Mouse (Mus musculus): ENCODE data around the gene Pisd. TPM values are rescaled to one million over a fixed set of nuclear protein-coding genes. Genes with fewer than 3 reads are reported as not detected.
A peak's percentile ranks its signal among the peaks of the same experiment; 100 is the strongest.
"Not testable (repeated sequence)": the region's sequence is repeated elsewhere in the genome, so short reads cannot be mapped to it uniquely, and the experiment has no call there.

Pisd gene
- polyA plus RNA-seq (2014; fragmentation: Nextera tagmentation; extraction: Ambion mirVana): 62.7 and 65.4 TPM in 2 replicates

- peak; percentile 100 for ATAC-seq (ENCODE audit: low FRiP score)
- peak within 1 kb of the TSS; percentile 88 for H3K4me2 ChIP-seq
- peak within 1 kb of the TSS; percentile 90 for H3K4me3 ChIP-seq (ENCODE audit: low read depth, low read length)
- no peak within 1 kb of the TSS for H3K27ac ChIP-seq (ENCODE audit: low read depth, low read length)
- under 1% methylated on average over 52 of the region's 52 CpGs for WGBS
- H3K36me3 ChIP-seq (ENCODE audit: control insufficient read depth, insufficient read depth, low read length): no peaks in the 10 kb centered on the region
- H3K9me3 ChIP-seq (ENCODE audit: control insufficient read depth, low read length): no peaks in the 10 kb centered on the region
- peak within 1 kb of the TSS; percentile 77 for H3K9ac ChIP-seq (ENCODE audit: low read length)
- peaks cover 5% of the 10 kb centered on the region for H3K4me1 ChIP-seq (ENCODE audit: control insufficient read depth, insufficient read depth, low read length)
- DNase-seq (ENCODE audit: low spot score, missing footprints): peak; percentile 97
- H3K27me3 ChIP-seq (ENCODE audit: control insufficient read depth, insufficient read depth, low read length): no peaks in the 10 kb centered on the region
Observed at GRCm38 (mm10) chr5:32785313-32785915, at the start of gene Pisd. TSS of gene Pisd (minus strand) at chr5:32785646.

- no peaks in the 10 kb centered on the region for H3K9me3 ChIP-seq (ENCODE audit: control insufficient read depth, low read length)
- no peaks in the 10 kb centered on the region for H3K4me1 ChIP-seq (ENCODE audit: control insufficient read depth, insufficient read depth, low read length)
- peaks cover 25% of the 10 kb centered on the region for H3K36me3 ChIP-seq (ENCODE audit: control insufficient read depth, insufficient read depth, low read length)
- ATAC-seq (ENCODE audit: low FRiP score) (no peak), DNase-seq (ENCODE audit: low spot score, missing footprints) (no peak)
- WGBS: 93% methylated on average over 1 of the region's 1 CpGs
- H3K9ac ChIP-seq (ENCODE audit: low read length): no peak overlapping the region
- no peak overlapping the region for H3K4me3 ChIP-seq (ENCODE audit: low read depth, low read length)
- no peak overlapping the region for H3K4me2 ChIP-seq
- no peaks in the 10 kb centered on the region for H3K27me3 ChIP-seq (ENCODE audit: control insufficient read depth, insufficient read depth, low read length)
- no peak overlapping the region for H3K27ac ChIP-seq (ENCODE audit: low read depth, low read length)
Observed at GRCm38 (mm10) chr5:32834497-32834896, 49.1 kb upstream of the Pisd start.

- no peak for DNase-seq (ENCODE audit: low spot score, missing footprints)
- Histone ChIP-seq H3K27me3 (ENCODE audit: control insufficient read depth, insufficient read depth, low read length) (no peaks in the 10 kb centered on the region), H3K9ac (ENCODE audit: low read length) (no peak overlapping the region), H3K9me3 (ENCODE audit: control insufficient read depth, low read length) (no peaks in the 10 kb centered on the region), H3K4me2 (no peak overlapping the region), H3K36me3 (ENCODE audit: control insufficient read depth, insufficient read depth, low read length) (peaks cover 24% of the 10 kb centered on the region), H3K4me3 (ENCODE audit: low read depth, low read length) (no peak overlapping the region), H3K4me1 (ENCODE audit: control insufficient read depth, insufficient read depth, low read length) (no peaks in the 10 kb centered on the region), H3K27ac (ENCODE audit: low read depth, low read length) (no peak overlapping the region)
- 88% methylated on average over 2 of the region's 2 CpGs for WGBS
- ATAC-seq (ENCODE audit: low FRiP score): no peak
Observed at GRCm38 (mm10) chr5:32830054-32830453, 44.6 kb upstream of the Pisd start.

DNA sequence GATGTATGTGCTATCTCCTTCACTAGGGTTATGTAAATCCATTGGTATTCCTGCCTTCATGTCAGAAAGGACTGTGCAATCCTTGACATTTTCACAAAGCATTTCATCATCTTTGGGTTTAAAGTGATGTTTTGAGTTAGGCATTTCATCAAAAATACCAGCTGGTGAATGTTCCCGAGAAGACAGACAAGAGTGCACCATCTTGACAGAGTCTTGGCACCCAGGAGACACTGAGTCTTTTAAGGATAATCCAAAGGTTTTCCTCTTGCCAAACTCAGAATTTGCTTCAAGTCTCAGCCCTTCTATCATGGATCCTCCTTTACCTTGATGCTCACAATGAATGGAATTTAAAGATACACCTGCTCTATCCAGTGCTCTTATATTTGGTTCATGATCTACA, 43.3 kb upstream of the Pisd start:
- H3K27ac ChIP-seq (ENCODE audit: low read depth, low read length); H3K27me3 ChIP-seq (ENCODE audit: control insufficient read depth, insufficient read depth, low read length); DNase-seq (ENCODE audit: low spot score, missing footprints); ATAC-seq (ENCODE audit: low FRiP score); H3K9ac ChIP-seq (ENCODE audit: low read length); H3K4me2 ChIP-seq; H3K9me3 ChIP-seq (ENCODE audit: control insufficient read depth, low read length); H3K4me1 ChIP-seq (ENCODE audit: control insufficient read depth, insufficient read depth, low read length); H3K4me3 ChIP-seq (ENCODE audit: low read depth, low read length): not testable (repeated sequence)
- H3K36me3 ChIP-seq (ENCODE audit: control insufficient read depth, insufficient read depth, low read length): peaks cover 19% of the 10 kb centered on the region
- 87% methylated on average over 1 of the region's 1 CpGs for WGBS

GRCm38 (mm10) chr5:32827009-32827408, 41.6 kb upstream of the Pisd start, which contains the start of gene Gm20671:
TSS of gene Gm20671 (minus strand) at chr5:32827109.
- Histone ChIP-seq H3K4me2 (no peak within 1 kb of the TSS), H3K27me3 (ENCODE audit: control insufficient read depth, insufficient read depth, low read length) (no peaks in the 10 kb centered on the region), H3K36me3 (ENCODE audit: control insufficient read depth, insufficient read depth, low read length) (peaks cover 16% of the 10 kb centered on the region), H3K4me1 (ENCODE audit: control insufficient read depth, insufficient read depth, low read length) (no peaks in the 10 kb centered on the region), H3K27ac (ENCODE audit: low read depth, low read length) (no peak within 1 kb of the TSS), H3K9me3 (ENCODE audit: control insufficient read depth, low read length) (no peaks in the 10 kb centered on the region), H3K4me3 (ENCODE audit: low read depth, low read length) (no peak within 1 kb of the TSS), H3K9ac (ENCODE audit: low read length) (no peak within 1 kb of the TSS)
- DNase-seq (ENCODE audit: low spot score, missing footprints) (no peak), ATAC-seq (ENCODE audit: low FRiP score) (no peak)
- WGBS: 92% methylated on average over 7 of the region's 7 CpGs

GRCm38 (mm10) chr5:32820471-32820870, 35.0 kb upstream of the Pisd start:
- 93% methylated on average over 8 of the region's 8 CpGs for WGBS
- DNase-seq (ENCODE audit: low spot score, missing footprints) (no peak), ATAC-seq (ENCODE audit: low FRiP score) (no peak)
- H3K27me3 ChIP-seq (ENCODE audit: control insufficient read depth, insufficient read depth, low read length): no peaks in the 10 kb centered on the region
- no peak overlapping the region for H3K4me3 ChIP-seq (ENCODE audit: low read depth, low read length)
- H3K4me2 ChIP-seq: no peak overlapping the region
- H3K4me1 ChIP-seq (ENCODE audit: control insufficient read depth, insufficient read depth, low read length): no peaks in the 10 kb centered on the region
- no peaks in the 10 kb centered on the region for H3K9me3 ChIP-seq (ENCODE audit: control insufficient read depth, low read length)
- peaks cover 14% of the 10 kb centered on the region for H3K36me3 ChIP-seq (ENCODE audit: control insufficient read depth, insufficient read depth, low read length)
- no peak overlapping the region for H3K9ac ChIP-seq (ENCODE audit: low read length)
- H3K27ac ChIP-seq (ENCODE audit: low read depth, low read length): no peak overlapping the region

DNA sequence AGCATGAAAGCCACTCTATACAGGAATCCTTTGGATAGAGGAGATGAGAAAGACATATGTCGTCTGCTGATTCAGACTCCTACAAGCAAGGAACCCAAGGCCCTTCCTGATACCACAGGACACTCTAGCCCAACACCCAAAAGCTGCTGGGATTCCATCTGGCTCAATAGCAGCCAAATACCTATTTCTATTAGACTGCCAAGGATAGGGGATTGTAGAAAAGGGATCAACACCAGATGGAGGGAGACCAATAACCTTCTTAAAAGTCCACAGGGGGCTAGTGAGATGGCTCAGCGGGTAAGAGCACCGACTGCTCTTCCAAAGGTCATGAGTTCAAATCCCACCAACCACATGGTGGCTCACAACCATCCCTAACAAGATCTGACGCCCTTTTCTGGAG, 29.9 kb upstream of the Pisd start:
- DNase-seq (ENCODE audit: low spot score, missing footprints): no peak
- no peak overlapping the region for H3K4me2 ChIP-seq
- H3K4me3 ChIP-seq (ENCODE audit: low read depth, low read length): no peak overlapping the region
- H3K27ac ChIP-seq (ENCODE audit: low read depth, low read length): no peak overlapping the region
- WGBS: 94% methylated on average over 4 of the region's 4 CpGs
- no peaks in the 10 kb centered on the region for H3K9me3 ChIP-seq (ENCODE audit: control insufficient read depth, low read length)
- no peak for ATAC-seq (ENCODE audit: low FRiP score)
- H3K4me1 ChIP-seq (ENCODE audit: control insufficient read depth, insufficient read depth, low read length): no peaks in the 10 kb centered on the region
- H3K9ac ChIP-seq (ENCODE audit: low read length): no peak overlapping the region
- peaks cover 7% of the 10 kb centered on the region for H3K36me3 ChIP-seq (ENCODE audit: control insufficient read depth, insufficient read depth, low read length)
- no peaks in the 10 kb centered on the region for H3K27me3 ChIP-seq (ENCODE audit: control insufficient read depth, insufficient read depth, low read length)

DNA sequence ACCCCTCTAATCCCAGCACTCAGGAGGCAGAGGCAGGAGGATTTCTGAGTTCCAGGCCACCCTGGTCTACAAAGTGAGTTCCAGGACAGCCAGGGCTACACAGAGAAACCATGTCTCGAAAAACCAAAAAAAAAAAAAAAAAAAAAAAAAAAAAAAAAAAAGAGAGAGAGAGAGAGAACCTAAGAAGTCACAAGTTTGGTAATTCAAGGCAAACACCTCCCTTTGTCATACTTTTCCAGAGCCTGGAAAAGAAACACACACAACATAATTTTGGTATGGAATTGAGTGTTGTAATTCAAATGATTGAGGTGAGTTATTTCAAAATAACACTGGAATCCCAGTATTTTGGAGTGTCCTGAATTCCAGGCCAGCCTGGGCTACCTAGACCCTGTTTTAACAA, 1.0 kb upstream of the Pisd start:
- not testable (repeated sequence) for DNase-seq (ENCODE audit: low spot score, missing footprints); H3K9me3 ChIP-seq (ENCODE audit: control insufficient read depth, low read length); H3K27me3 ChIP-seq (ENCODE audit: control insufficient read depth, insufficient read depth, low read length); H3K4me1 ChIP-seq (ENCODE audit: control insufficient read depth, insufficient read depth, low read length); H3K27ac ChIP-seq (ENCODE audit: low read depth, low read length); H3K4me2 ChIP-seq; H3K9ac ChIP-seq (ENCODE audit: low read length); ATAC-seq (ENCODE audit: low FRiP score); H3K4me3 ChIP-seq (ENCODE audit: low read depth, low read length); H3K36me3 ChIP-seq (ENCODE audit: control insufficient read depth, insufficient read depth, low read length)
- 75% methylated on average over 1 of the region's 1 CpGs for WGBS

GRCm38 (mm10) chr5:32784726-32785125, 720 bp downstream of the Pisd start:
- Histone ChIP-seq H3K9ac (ENCODE audit: low read length) (peak overlapping the region; percentile 77), H3K27me3 (ENCODE audit: control insufficient read depth, insufficient read depth, low read length) (no peaks in the 10 kb centered on the region), H3K9me3 (ENCODE audit: control insufficient read depth, low read length) (no peaks in the 10 kb centered on the region), H3K4me1 (ENCODE audit: control insufficient read depth, insufficient read depth, low read length) (peaks cover 5% of the 10 kb centered on the region), H3K4me2 (peak overlapping the region; percentile 88), H3K27ac (ENCODE audit: low read depth, low read length) (no peak overlapping the region), H3K36me3 (ENCODE audit: control insufficient read depth, insufficient read depth, low read length) (no peaks in the 10 kb centered on the region), H3K4me3 (ENCODE audit: low read depth, low read length) (peak overlapping the region; percentile 90)
- ATAC-seq (ENCODE audit: low FRiP score) (no peak), DNase-seq (ENCODE audit: low spot score, missing footprints) (peak; percentile 83)
- WGBS: 23% methylated on average over 5 of the region's 5 CpGs
